Mouse (Mus musculus) neural tube, postnatal 0 days (tissue): ENCODE measurements around the gene Axin2. TPM values are rescaled to one million over a fixed set of nuclear protein-coding genes. Genes with fewer than 3 reads are reported as not detected.

Experiments
- polyA plus RNA-seq: library from polyadenylated mRNA; unstranded; fragments of >200 nt; fragmentation: Nextera tagmentation; extraction: Ambion mirVana; gene quantifications from 2 replicates; pipeline ENCODE4 v1.2.1, GENCODE M21; 2015

Axin2 gene
- 6.5 and 8.0 TPM in 2 replicates for polyA plus RNA-seq

GRCm38 (mm10) chr11:108920158-108920635 lies at the start of gene Axin2:
Gene Axin2, plus strand, starts transcription at chr11:108920349.

Other genes starting within 250 kb of the Axin2 start
- not detected in 2 replicates for gene E030025P04Rik, start 224.0 kb downstream of the Axin2 start, polyA plus RNA-seq